Comparison of ENCODE assay signal across 18 mouse cellular contexts in the genomic region with DNA sequence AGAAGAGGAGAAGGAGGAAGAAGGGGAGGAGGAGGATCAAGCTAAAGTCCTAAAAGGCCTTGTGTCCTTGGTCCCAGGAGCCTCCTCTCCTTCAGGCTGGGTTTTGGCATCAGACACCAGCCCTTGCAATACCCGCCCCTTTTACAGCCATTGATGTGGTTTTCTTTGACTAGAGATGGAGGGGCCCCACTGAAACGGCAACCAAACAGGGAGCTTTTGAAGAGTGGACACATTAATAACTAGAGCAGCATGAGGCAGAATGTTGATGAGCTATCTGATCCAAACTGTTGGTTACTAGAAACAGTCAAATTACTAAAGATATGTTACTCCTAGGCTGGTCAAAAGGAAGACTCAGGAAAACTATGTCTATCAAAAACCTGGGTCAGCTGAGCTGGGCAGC. TPM values are rescaled to one million over a fixed set of nuclear protein-coding genes. Genes with fewer than 3 reads are reported as not detected.
A peak's percentile ranks its signal among the peaks of the same experiment; 100 is the strongest.
DNase-seq lines count a peak whose midpoint lies in the region; ATAC-seq and TF ChIP-seq lines count a peak whose summit lies in the region.
"Had no signal": no experiment of that assay in that cellular context is flagged by ENCODE, and none has a peak within 500 bp of the region (broad histone marks: within the 10 kb centered on the region; RNA-seq: fewer than 3 reads in every experiment).

No protein-coding gene starts in this region.

- no peak overlapping the region for H3K4me3 ChIP-seq in midbrain, embryonic 11.5 days (ENCODE audit: low read depth, low read length)
- no peak overlapping the region for H3K4me3 ChIP-seq in midbrain, embryonic 13.5 days (replicated peaks)
- H3K4me3 ChIP-seq in G1E (ENCODE audit: low read depth, low read length) = peak overlapping the region; percentile 59; the same call in 1 of the 2 replicates
- H3K4me3 ChIP-seq in intestine, embryonic 15.5 days (replicated peaks) = no peak overlapping the region
- no peak overlapping the region for H3K4me3 ChIP-seq in stomach, postnatal 0 days (ENCODE audit: low read depth, low read length)
- H3K4me3 ChIP-seq: embryonic facial prominence, embryonic 13.5 days; heart, embryonic 12.5 days; hindbrain, embryonic 12.5 days; limb, embryonic 13.5 days; midbrain, embryonic 12.5 days; neural tube, embryonic 12.5 days; stomach, embryonic 15.5 days had no signal

- H3K27ac ChIP-seq in midbrain, embryonic 11.5 days (ENCODE audit: low read depth, low read length) = no peak overlapping the region
- no peak overlapping the region for H3K27ac ChIP-seq in midbrain, embryonic 13.5 days
- H3K27ac ChIP-seq in intestine, embryonic 15.5 days = peak overlapping the region; percentile 85
- H3K27ac ChIP-seq in stomach, postnatal 0 days (replicated peaks) = 0 out of 2 replicates have a peak overlapping the region, but pooled peaks have one; percentile 35
- H3K27ac ChIP-seq: embryonic facial prominence, embryonic 13.5 days; hindbrain, embryonic 12.5 days; limb, embryonic 13.5 days; macrophage; midbrain, embryonic 12.5 days; neural tube, embryonic 12.5 days; stomach, embryonic 15.5 days had no signal

- H3K36me3 ChIP-seq in midbrain, embryonic 11.5 days (ENCODE audit: control insufficient read depth, insufficient read depth, low read length) = no peaks in the 10 kb centered on the region
- no peaks in the 10 kb centered on the region for H3K36me3 ChIP-seq in midbrain, embryonic 13.5 days
- no peaks in the 10 kb centered on the region for H3K36me3 ChIP-seq in G1E (replicated peaks)
- H3K36me3 ChIP-seq in intestine, embryonic 15.5 days = no peaks in the 10 kb centered on the region
- no peaks in the 10 kb centered on the region for H3K36me3 ChIP-seq in stomach, postnatal 0 days (ENCODE audit: control insufficient read depth, insufficient read depth, low read length)
- H3K36me3 ChIP-seq: embryonic facial prominence, embryonic 13.5 days; heart, embryonic 12.5 days; hindbrain, embryonic 12.5 days; limb, embryonic 13.5 days; midbrain, embryonic 12.5 days; neural tube, embryonic 12.5 days; stomach, embryonic 15.5 days had no signal

- no peak overlapping the region for H3K9ac ChIP-seq in midbrain, embryonic 11.5 days (ENCODE audit: low read length)
- no peak overlapping the region for H3K9ac ChIP-seq in midbrain, embryonic 13.5 days (replicated peaks)
- no peak overlapping the region for H3K9ac ChIP-seq in intestine, embryonic 15.5 days
- no peak overlapping the region for H3K9ac ChIP-seq in stomach, postnatal 0 days (ENCODE audit: low read length)
- H3K9ac ChIP-seq: embryonic facial prominence, embryonic 13.5 days; heart, embryonic 12.5 days; hindbrain, embryonic 12.5 days; limb, embryonic 13.5 days; lung, embryonic 14.5 days; midbrain, embryonic 12.5 days; neural tube, embryonic 12.5 days; stomach, embryonic 15.5 days had no signal

- ATAC-seq in midbrain, embryonic 11.5 days (ENCODE audit: low FRiP score) = no peak
- ATAC-seq in midbrain, embryonic 13.5 days = no peak
- no peak for ATAC-seq in G1E (ENCODE audit: extremely low read depth, insufficient number of reproducible peaks, low FRiP score, poor library complexity, severe bottlenecking)
- peak; percentile 23; the same call in 1 of the 2 replicates for ATAC-seq in intestine, embryonic 15.5 days
- ATAC-seq in stomach, postnatal 0 days (ENCODE audit: low FRiP score, low TSS enrichment) = no peak
- ATAC-seq: inflammation-experienced regulatory T-cells, adult 6 months had no signal

- no peaks in the 10 kb centered on the region for H3K27me3 ChIP-seq in midbrain, embryonic 11.5 days (ENCODE audit: control insufficient read depth, insufficient read depth, low read length)
- H3K27me3 ChIP-seq in midbrain, embryonic 13.5 days = no peaks in the 10 kb centered on the region
- H3K27me3 ChIP-seq in G1E (ENCODE audit: insufficient read depth, low read length) = peaks cover 3% of the 10 kb centered on the region; the same call in 1 of the 2 replicates
- no peaks in the 10 kb centered on the region for H3K27me3 ChIP-seq in intestine, embryonic 15.5 days (replicated peaks)
- no peaks in the 10 kb centered on the region for H3K27me3 ChIP-seq in stomach, postnatal 0 days (ENCODE audit: control insufficient read depth, insufficient read depth, low read length)
- H3K27me3 ChIP-seq: embryonic facial prominence, embryonic 13.5 days; heart, embryonic 12.5 days; hindbrain, embryonic 12.5 days; limb, embryonic 13.5 days; midbrain, embryonic 12.5 days; neural tube, embryonic 12.5 days; stomach, embryonic 15.5 days had no signal

- no peak for TF ChIP-seq EP300 in stomach, postnatal 0 days (optimal IDR thresholded peaks at IDR 0.05)

- no peaks in the 10 kb centered on the region for H3K9me3 ChIP-seq in midbrain, embryonic 11.5 days (ENCODE audit: control insufficient read depth, low read length)
- H3K9me3 ChIP-seq in midbrain, embryonic 13.5 days = no peaks in the 10 kb centered on the region
- H3K9me3 ChIP-seq in G1E (replicated peaks) = no peaks in the 10 kb centered on the region
- H3K9me3 ChIP-seq in intestine, embryonic 15.5 days = no peaks in the 10 kb centered on the region
- no peaks in the 10 kb centered on the region for H3K9me3 ChIP-seq in stomach, postnatal 0 days (ENCODE audit: control insufficient read depth, low read length)
- H3K9me3 ChIP-seq: embryonic facial prominence, embryonic 13.5 days; heart, embryonic 12.5 days; hindbrain, embryonic 12.5 days; limb, embryonic 13.5 days; midbrain, embryonic 12.5 days; neural tube, embryonic 12.5 days; stomach, embryonic 15.5 days had no signal

- no peak overlapping the region for H3K4me2 ChIP-seq in midbrain, embryonic 11.5 days
- no peak overlapping the region for H3K4me2 ChIP-seq in midbrain, embryonic 13.5 days (replicated peaks)
- peak overlapping the region; percentile 45 for H3K4me2 ChIP-seq in intestine, embryonic 15.5 days (replicated peaks)
- H3K4me2 ChIP-seq in stomach, postnatal 0 days (replicated peaks; ENCODE audit: low read depth) = no peak overlapping the region
- H3K4me2 ChIP-seq: hindbrain, embryonic 12.5 days; lung, embryonic 14.5 days; midbrain, embryonic 12.5 days; stomach, embryonic 15.5 days had no signal

- WGBS in midbrain, embryonic 11.5 days = 61% methylated on average over 2 of the region's 2 CpGs
- 48% methylated on average over 2 of the region's 2 CpGs for WGBS in midbrain, embryonic 13.5 days
- 22% methylated on average over 2 of the region's 2 CpGs for WGBS in intestine, embryonic 15.5 days
- 36% methylated on average over 2 of the region's 2 CpGs for WGBS in stomach, postnatal 0 days

- DNase-seq in midbrain, embryonic 11.5 days (ENCODE audit: low spot score, missing footprints) = peak; percentile 80
- DNase-seq in G1E (ENCODE audit: low spot score) = no peak
- DNase-seq in stomach, postnatal 0 days (ENCODE audit: low spot score) = no peak
- DNase-seq in lung, postnatal 10 days = no peak
- no peak for DNase-seq in cerebellum, adult 8-10 months
- DNase-seq: right cerebral cortex, adult 18-20 months had no signal

- 0 out of 2 replicates have a peak, but pooled peaks cover 3% of the 10 kb centered on the region for H3K4me1 ChIP-seq in midbrain, embryonic 11.5 days (ENCODE audit: control insufficient read depth, insufficient read depth, low read length)
- H3K4me1 ChIP-seq in midbrain, embryonic 13.5 days (replicated peaks) = peaks cover 5% of the 10 kb centered on the region; the same call in 1 of the 2 replicates
- peaks cover 62% of the 10 kb centered on the region for H3K4me1 ChIP-seq in G1E (ENCODE audit: insufficient read depth, low read depth, low read length)
- H3K4me1 ChIP-seq in intestine, embryonic 15.5 days (replicated peaks) = peaks cover 8% of the 10 kb centered on the region; the same call in 1 of the 2 replicates
- H3K4me1 ChIP-seq in stomach, postnatal 0 days (replicated peaks; ENCODE audit: control insufficient read depth, insufficient read depth) = 0 out of 2 replicates have a peak, but pooled peaks cover 3% of the 10 kb centered on the region

- TF ChIP-seq CTCF in G1E (IDR thresholded peaks at IDR 0.05; ENCODE audit: low read depth, low read length) = no peak
- TF ChIP-seq CTCF in stomach, postnatal 0 days (IDR thresholded peaks at IDR 0.05; ENCODE audit: low read depth) = no peak

RNA-seq across cellular contexts. Expression of gene Med13, which starts 39.1 kb away (rescaled TPM):
- polyA plus RNA-seq in midbrain, embryonic 11.5 days (2014; fragmentation: Nextera tagmentation; extraction: Ambion mirVana) = 13.2 and 14.7 TPM in 2 replicates
- 10.0 and 11.3 TPM in 2 replicates for polyA plus RNA-seq in midbrain, embryonic 13.5 days (2015; fragmentation: Nextera tagmentation; extraction: Ambion mirVana)
- total RNA-seq in G1E (2014; fragmentation: Nextera tagmentation) = 124 and 160 TPM in 2 replicates
- 60.1 and 74.2 TPM in 2 replicates for total RNA-seq in G1E (2017)
- polyA plus RNA-seq in G1E (2012) = 1.3 and 1.9 TPM in 2 replicates
- 7.0 and 9.0 TPM in 2 replicates for polyA plus RNA-seq in intestine, embryonic 15.5 days (2015; fragmentation: Nextera tagmentation; extraction: Ambion mirVana)
- polyA plus RNA-seq in stomach, postnatal 0 days (2015; fragmentation: Nextera tagmentation; extraction: Ambion mirVana) = 4.4 TPM in 2 replicates

Comparison
In these comparisons a context has a peak if more than half of its experiments do, and no peak if none do; other contexts are left out.
1. H3K27ac ChIP-seq: peak in intestine, embryonic 15.5 days (single experiment) and stomach, postnatal 0 days (single experiment); none in midbrain, embryonic 11.5 days (single experiment) and midbrain, embryonic 13.5 days (single experiment).